Mouse (Mus musculus) urinary bladder, postnatal 14 days (tissue): Measurements from ENCODE around the gene Ddx49.

Experiments used
- DNase-seq: peaks from one replicate; pipeline ENCODE4 v3.0.0; 2021; ENCODE audit warnings: low spot score

Gene Ddx49

GRCm38 (mm10) chr8:70316511-70317504 is 14.5 kb upstream of the Ddx49 start:
- peak; percentile 26 for DNase-seq

GRCm38 (mm10) chr8:70315624-70316510 is 13.6 kb upstream of the Ddx49 start, which contains the start of gene Cers1:
TSS of gene Cers1 (plus strand) at chr8:70315775.
- DNase-seq, result peak; percentile 50

DNA sequence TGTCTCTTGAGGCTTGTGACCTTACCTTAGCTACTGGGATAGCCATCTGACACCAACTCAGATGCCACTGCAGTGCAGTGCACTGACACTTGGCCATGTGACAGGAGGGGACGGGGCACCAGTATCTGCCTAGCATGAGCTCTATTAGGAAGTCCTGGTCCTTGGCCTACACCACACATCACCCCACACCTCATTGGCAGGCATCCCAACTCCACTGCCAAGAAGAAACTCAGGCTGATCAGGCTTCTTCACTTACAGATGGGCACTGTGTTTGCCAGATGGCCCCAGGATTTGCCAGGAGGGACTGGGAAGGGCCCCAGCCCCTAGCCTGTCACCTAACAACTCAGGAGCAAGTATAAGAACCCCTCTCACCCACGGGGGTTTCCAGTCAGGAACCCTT is 11.1 kb upstream of the Ddx49 start:
- DNase-seq, result no peak

GRCm38 (mm10) chr8:70309311-70309710 is 7.0 kb upstream of the Ddx49 start:
- DNase-seq, result no peak

DNA sequence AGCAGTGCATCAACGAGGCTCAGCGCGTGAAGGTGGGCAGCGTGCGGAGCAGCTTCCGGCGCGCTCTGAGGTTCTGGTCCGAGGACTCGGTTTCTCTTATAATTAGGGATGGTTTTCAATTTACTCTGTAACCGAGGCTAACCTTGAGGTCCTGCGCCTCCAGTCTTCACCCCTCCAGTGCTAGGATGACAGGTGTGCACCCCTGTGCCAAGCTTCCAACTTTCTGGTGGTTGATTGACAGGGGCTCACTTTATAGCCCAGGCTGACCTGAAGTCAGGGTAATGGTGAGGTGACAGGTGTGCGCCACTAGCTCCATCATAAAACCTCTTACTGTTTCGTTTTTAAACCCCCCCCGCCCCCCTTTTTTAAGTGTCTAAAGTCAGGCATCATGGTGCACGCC is 612 bp upstream of the Ddx49 start:
- no peak for DNase-seq

DNA sequence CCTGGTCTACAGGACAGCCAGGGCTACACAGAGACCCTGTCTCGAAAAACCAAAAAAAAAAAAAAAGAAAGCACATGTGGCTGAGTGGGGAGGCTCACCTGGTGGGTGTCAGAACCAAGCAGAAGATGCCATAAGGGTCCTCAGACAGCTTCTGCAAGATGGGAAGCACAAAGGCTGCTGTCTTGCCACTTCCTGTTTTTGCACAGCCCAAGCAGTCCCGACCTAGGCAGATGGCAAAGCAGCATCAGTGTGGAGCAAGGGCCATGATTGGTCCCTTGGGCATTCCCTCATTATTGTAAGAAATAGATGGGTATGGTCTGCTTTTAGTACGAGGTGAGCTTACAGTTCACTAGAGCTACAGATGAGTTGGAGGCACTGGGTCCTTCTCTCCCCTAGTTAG is 1.4 kb downstream of the Ddx49 start:
- DNase-seq, result no peak

GRCm38 (mm10) chr8:70293988-70294405 is 8.3 kb downstream of the Ddx49 start:
- no peak for DNase-seq

- DNase-seq, result no peak
Measured at GRCm38 (mm10) chr8:70286737-70287136, 15.6 kb downstream of the Ddx49 start.

GRCm38 (mm10) chr8:70285304-70285703 is 17.0 kb downstream of the Ddx49 start:
- no peak for DNase-seq

GRCm38 (mm10) chr8:70284421-70284820 is 17.9 kb downstream of the Ddx49 start:
- no peak for DNase-seq

DNA sequence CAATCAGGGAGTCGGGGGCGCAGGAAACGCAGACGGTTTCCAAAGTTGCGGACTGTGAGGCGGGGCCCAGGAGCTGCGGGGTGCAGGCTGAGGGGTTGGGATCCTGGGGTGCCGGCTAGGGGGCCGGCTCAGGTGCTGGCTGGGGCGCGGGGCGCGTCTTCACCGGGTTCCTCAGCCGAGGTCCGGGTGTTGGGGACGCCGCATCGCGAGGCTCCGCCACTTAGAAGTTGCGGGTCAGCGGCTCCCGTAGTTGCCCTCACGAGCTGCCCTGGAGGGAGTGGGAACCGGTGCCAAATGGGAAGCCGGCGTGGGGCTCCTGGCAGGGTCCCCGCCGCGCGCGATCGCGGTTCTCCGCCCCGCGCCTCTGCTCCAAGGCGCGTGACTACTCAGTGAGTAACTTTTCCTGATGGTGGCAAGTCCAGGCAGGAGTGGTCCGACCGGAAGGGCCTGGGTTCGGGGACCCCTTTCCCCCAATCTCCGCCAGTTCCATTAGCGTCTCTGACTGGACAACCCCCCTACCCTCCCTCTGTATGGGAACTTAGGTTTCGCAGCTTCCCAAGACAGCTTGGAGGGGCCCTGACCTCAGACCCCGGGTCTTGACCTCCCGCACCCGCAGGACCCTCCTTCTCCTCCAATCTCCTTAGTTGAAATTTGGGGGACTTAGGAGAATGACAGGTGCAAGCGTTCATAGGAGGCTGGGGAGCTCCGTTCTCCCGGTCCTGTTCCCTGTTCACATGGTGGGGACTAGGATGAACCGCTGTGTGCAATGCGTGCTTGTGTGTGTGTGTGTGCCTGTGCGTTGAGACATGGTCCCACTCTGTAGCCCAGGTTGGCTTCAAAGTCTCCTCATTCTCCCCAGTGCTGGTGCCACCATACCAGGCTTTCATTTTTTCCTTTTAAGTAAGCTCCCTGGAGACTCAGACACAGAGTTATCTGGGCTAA is 18.9 kb downstream of the Ddx49 start:
- DNase-seq, result peak; percentile 49

GRCm38 (mm10) chr8:70282603-70283135 is 19.6 kb downstream of the Ddx49 start, which contains the start of gene Homer3:
TSS of gene Homer3 (plus strand) at chr8:70282827.
- peak; percentile 91 for DNase-seq

- DNase-seq, result no peak
Measured at GRCm38 (mm10) chr8:70281001-70281400, 21.3 kb downstream of the Ddx49 start.

- no peak for DNase-seq
Measured at GRCm38 (mm10) chr8:70279266-70279665, 23.0 kb downstream of the Ddx49 start.

- no peak for DNase-seq
Measured at GRCm38 (mm10) chr8:70278175-70278574, 24.1 kb downstream of the Ddx49 start.

GRCm38 (mm10) chr8:70276476-70276875 is 25.8 kb downstream of the Ddx49 start:
- no peak for DNase-seq

DNA sequence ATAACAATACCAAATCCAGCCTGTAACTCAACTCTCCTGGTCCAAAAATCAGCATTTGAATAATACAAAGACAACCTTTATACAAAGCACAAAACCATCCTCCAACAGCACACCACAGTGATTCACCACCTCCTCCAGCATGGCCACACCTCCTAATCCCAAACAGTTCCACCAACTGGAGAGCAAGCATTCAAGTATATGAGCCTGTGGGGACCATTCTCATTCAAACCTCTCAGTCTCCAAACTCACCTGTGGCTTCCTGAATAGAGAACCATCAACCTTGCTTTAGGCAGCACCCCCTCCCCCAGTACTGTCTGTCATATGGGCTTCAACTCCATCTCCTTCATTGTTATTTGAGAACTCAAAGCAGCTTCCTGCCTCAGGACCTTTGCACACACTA is 27.9 kb downstream of the Ddx49 start:
- no peak for DNase-seq

DNA sequence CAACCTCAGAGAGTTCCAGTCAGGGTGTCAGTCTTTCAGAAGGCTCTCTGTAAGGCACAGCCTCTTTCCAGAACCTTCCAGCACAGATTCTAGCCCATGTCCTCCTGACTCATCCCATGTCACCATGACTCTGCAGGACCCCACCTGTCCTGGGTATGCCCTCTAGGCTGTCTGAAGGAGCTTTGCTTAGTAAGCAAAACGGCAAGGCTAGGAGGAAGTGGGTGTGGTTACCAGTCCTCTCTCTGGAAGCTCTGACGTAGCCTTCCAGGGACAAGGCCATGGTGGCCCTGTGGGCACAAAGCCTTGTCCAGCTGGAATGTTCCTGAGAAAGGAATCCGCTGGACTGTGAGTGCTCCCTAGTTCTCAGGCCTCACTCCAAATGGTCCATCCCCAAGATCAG is 29.3 kb downstream of the Ddx49 start:
- DNase-seq, result no peak

DNA sequence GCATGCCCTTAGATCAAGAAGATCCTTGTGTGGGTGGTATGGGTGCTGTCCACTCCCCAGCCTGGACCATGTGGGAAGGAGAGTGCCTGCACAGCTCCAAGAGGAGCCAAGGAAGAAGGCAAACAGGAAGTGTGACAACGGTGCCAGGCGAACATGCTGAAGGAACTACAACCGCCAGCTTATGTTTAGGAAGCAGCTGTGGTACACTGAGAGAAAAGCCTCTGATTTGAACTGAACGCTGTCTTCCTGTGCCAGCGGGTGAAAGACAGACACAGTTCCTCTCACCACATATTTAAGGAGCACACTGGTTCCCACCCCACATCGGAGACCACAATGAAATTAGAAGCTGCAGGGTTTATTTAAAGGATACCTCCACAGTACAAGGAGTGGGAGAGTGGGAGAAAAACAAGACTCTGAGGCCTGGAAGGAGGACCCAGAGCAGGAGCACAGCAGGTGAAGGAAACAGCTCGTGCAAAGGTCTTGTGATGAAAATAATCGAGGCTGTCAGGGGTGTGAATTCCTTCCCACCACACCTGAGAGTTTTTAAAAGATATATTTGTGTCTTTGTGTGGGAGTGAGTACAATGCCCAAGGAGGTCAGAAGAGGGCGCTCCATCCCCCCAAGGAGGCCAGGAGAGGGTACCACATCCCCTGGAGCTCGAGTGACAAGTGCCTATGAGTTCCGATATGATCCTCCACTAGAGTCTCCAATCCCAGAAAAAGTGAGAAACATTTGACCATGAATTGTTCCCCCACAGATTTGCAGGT is 33.3 kb downstream of the Ddx49 start:
- DNase-seq, result no peak

GRCm38 (mm10) chr8:70268311-70268710 is 34.0 kb downstream of the Ddx49 start:
- no peak for DNase-seq
